Mouse (Mus musculus) brain, embryonic 14.5 days (tissue): Measurements from ENCODE around the gene Calcoco2.

ENCODE experiments used
- CTCF ChIP-seq: fragments of 200-500 bp; IDR thresholded peaks from 2 replicates; pipeline ENCODE4 v1.5.1; 2012; ENCODE audit warnings: inconsistent platforms, mild to moderate bottlenecking, moderate library complexity, borderline replicate concordance; ENCODE audit not compliant: insufficient read depth, insufficient read length; ENCODE audit errors: extremely low read depth
- POLR2A ChIP-seq: fragments of 200-500 bp; IDR thresholded peaks from 2 replicates; pipeline ENCODE4 v1.6.1; 2012; ENCODE audit warnings: mild to moderate bottlenecking, inconsistent platforms, borderline replicate concordance; ENCODE audit not compliant: poor library complexity, insufficient read depth, insufficient read length, severe bottlenecking; ENCODE audit errors: extremely low read depth

DNA sequence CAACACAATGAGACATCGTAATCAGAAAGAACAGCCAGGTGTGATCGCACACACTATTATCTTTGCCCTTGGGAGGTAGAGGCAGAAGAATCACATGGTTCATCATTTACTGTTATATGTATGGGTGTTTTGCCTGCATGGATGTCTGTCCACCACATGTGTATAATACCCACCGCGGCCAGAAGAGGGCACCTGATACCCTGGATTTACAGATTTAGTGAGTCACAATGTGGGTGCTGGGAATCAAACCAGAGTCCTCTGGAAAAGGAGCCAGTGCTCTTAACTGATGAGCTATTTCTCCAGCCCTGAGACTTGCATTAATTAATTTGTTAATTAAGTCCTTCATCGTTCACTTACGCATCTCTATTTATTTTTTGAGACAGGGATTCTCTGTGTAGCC lies 23.8 kb downstream of the Calcoco2 start:
- TF ChIP-seq POLR2A (no peak), CTCF (no peak)
